Mouse (Mus musculus): Measurements from ENCODE around the gene Stx1a. TPM values are rescaled to one million over a fixed set of nuclear protein-coding genes. Genes with fewer than 3 reads are reported as not detected.
A peak's percentile ranks its signal among the peaks of the same experiment; 100 is the strongest.

Gene Stx1a
- polyA plus RNA-seq, 1 experiment from 2014 or later = 195 TPM

GRCm38 (mm10) chr5:135029007-135029854, 5.9 kb downstream of the Stx1a start:
- Histone ChIP-seq H3K9ac (ENCODE audit: low read depth, low read length) (0 out of 2 replicates have a peak overlapping the region, but pooled peaks have one; percentile 14), H3K4me2 (ENCODE audit: low read length) (no peak overlapping the region), H3K36me3 (ENCODE audit: control insufficient read depth, insufficient read depth, low read length) (no peaks in the 10 kb centered on the region), H3K27ac (ENCODE audit: low read length) (no peak overlapping the region), H3K27me3 (ENCODE audit: control insufficient read depth, insufficient read depth, low read depth, low read length) (no peaks in the 10 kb centered on the region), H3K9me3 (replicated peaks; ENCODE audit: control insufficient read depth, low read length, poor library complexity, severe bottlenecking) (no peaks in the 10 kb centered on the region), H3K4me1 (ENCODE audit: control insufficient read depth, insufficient read depth, low read length) (peaks cover 20% of the 10 kb centered on the region), H3K4me3 (ENCODE audit: low read depth, low read length) (no peak overlapping the region)
- 56% methylated on average over 18 of the region's 18 CpGs for WGBS
- ATAC-seq = no peak

GRCm38 (mm10) chr5:135032581-135032980, 9.3 kb downstream of the Stx1a start:
- H3K9me3 ChIP-seq (replicated peaks; ENCODE audit: control insufficient read depth, low read length, poor library complexity, severe bottlenecking) = no peaks in the 10 kb centered on the region
- H3K27me3 ChIP-seq (ENCODE audit: control insufficient read depth, insufficient read depth, low read depth, low read length) = no peaks in the 10 kb centered on the region
- H3K4me3 ChIP-seq (ENCODE audit: low read depth, low read length) = no peak overlapping the region
- H3K9ac ChIP-seq (ENCODE audit: low read depth, low read length) = no peak overlapping the region
- H3K36me3 ChIP-seq (ENCODE audit: control insufficient read depth, insufficient read depth, low read length) = no peaks in the 10 kb centered on the region
- no peak overlapping the region for H3K4me2 ChIP-seq (ENCODE audit: low read length)
- no peak overlapping the region for H3K27ac ChIP-seq (ENCODE audit: low read length)
- 92% methylated on average over 5 of the region's 5 CpGs for WGBS
- peaks cover 3% of the 10 kb centered on the region; the same call in 1 of the 2 replicates for H3K4me1 ChIP-seq (ENCODE audit: control insufficient read depth, insufficient read depth, low read length)
- no peak for ATAC-seq

- no peaks in the 10 kb centered on the region for H3K9me3 ChIP-seq (replicated peaks; ENCODE audit: control insufficient read depth, low read length, poor library complexity, severe bottlenecking)
- no peak overlapping the region for H3K4me2 ChIP-seq (ENCODE audit: low read length)
- no peaks in the 10 kb centered on the region for H3K4me1 ChIP-seq (ENCODE audit: control insufficient read depth, insufficient read depth, low read length)
- no peak overlapping the region for H3K27ac ChIP-seq (ENCODE audit: low read length)
- no peaks in the 10 kb centered on the region for H3K27me3 ChIP-seq (ENCODE audit: control insufficient read depth, insufficient read depth, low read depth, low read length)
- no peak for ATAC-seq
- no peak overlapping the region for H3K9ac ChIP-seq (ENCODE audit: low read depth, low read length)
- peaks cover 8% of the 10 kb centered on the region; the same call in 1 of the 2 replicates for H3K36me3 ChIP-seq (ENCODE audit: control insufficient read depth, insufficient read depth, low read length)
- 100% methylated on average over 2 of the region's 2 CpGs for WGBS
- H3K4me3 ChIP-seq (ENCODE audit: low read depth, low read length) = no peak overlapping the region
Measured at GRCm38 (mm10) chr5:135034593-135034992, 11.3 kb downstream of the Stx1a start.

- H3K4me1 ChIP-seq (ENCODE audit: control insufficient read depth, insufficient read depth, low read length) = no peaks in the 10 kb centered on the region
- H3K27ac ChIP-seq (ENCODE audit: low read length) = no peak overlapping the region
- H3K4me3 ChIP-seq (ENCODE audit: low read depth, low read length) = no peak overlapping the region
- no peak for ATAC-seq
- H3K9me3 ChIP-seq (replicated peaks; ENCODE audit: control insufficient read depth, low read length, poor library complexity, severe bottlenecking) = no peaks in the 10 kb centered on the region
- peaks cover 8% of the 10 kb centered on the region; the same call in 1 of the 2 replicates for H3K36me3 ChIP-seq (ENCODE audit: control insufficient read depth, insufficient read depth, low read length)
- no peak overlapping the region for H3K9ac ChIP-seq (ENCODE audit: low read depth, low read length)
- H3K4me2 ChIP-seq (ENCODE audit: low read length) = no peak overlapping the region
- H3K27me3 ChIP-seq (ENCODE audit: control insufficient read depth, insufficient read depth, low read depth, low read length) = no peaks in the 10 kb centered on the region
- 66% methylated on average over 18 of the region's 18 CpGs for WGBS
Measured at GRCm38 (mm10) chr5:135035608-135036359, 12.5 kb downstream of the Stx1a start.

GRCm38 (mm10) chr5:135037946-135038345, 14.7 kb downstream of the Stx1a start:
- Histone ChIP-seq H3K9ac (ENCODE audit: low read depth, low read length) (no peak overlapping the region), H3K4me1 (ENCODE audit: control insufficient read depth, insufficient read depth, low read length) (no peaks in the 10 kb centered on the region), H3K4me2 (ENCODE audit: low read length) (no peak overlapping the region), H3K4me3 (ENCODE audit: low read depth, low read length) (no peak overlapping the region), H3K36me3 (ENCODE audit: control insufficient read depth, insufficient read depth, low read length) (peaks cover 8% of the 10 kb centered on the region; the same call in 1 of the 2 replicates), H3K27me3 (ENCODE audit: control insufficient read depth, insufficient read depth, low read depth, low read length) (no peaks in the 10 kb centered on the region), H3K27ac (ENCODE audit: low read length) (no peak overlapping the region), H3K9me3 (replicated peaks; ENCODE audit: control insufficient read depth, low read length, poor library complexity, severe bottlenecking) (no peaks in the 10 kb centered on the region)
- no peak for ATAC-seq
- WGBS = 100% methylated on average over 3 of the region's 3 CpGs

GRCm38 (mm10) chr5:135039541-135039940, 16.3 kb downstream of the Stx1a start:
- Histone ChIP-seq H3K4me3 (ENCODE audit: low read depth, low read length) (no peak overlapping the region), H3K9me3 (replicated peaks; ENCODE audit: control insufficient read depth, low read length, poor library complexity, severe bottlenecking) (no peaks in the 10 kb centered on the region), H3K4me2 (ENCODE audit: low read length) (no peak overlapping the region), H3K4me1 (ENCODE audit: control insufficient read depth, insufficient read depth, low read length) (no peaks in the 10 kb centered on the region), H3K9ac (ENCODE audit: low read depth, low read length) (no peak overlapping the region), H3K27me3 (ENCODE audit: control insufficient read depth, insufficient read depth, low read depth, low read length) (no peaks in the 10 kb centered on the region), H3K36me3 (ENCODE audit: control insufficient read depth, insufficient read depth, low read length) (peaks cover 10% of the 10 kb centered on the region), H3K27ac (ENCODE audit: low read length) (no peak overlapping the region)
- ATAC-seq = no peak
- WGBS = 87% methylated on average over 9 of the region's 9 CpGs

GRCm38 (mm10) chr5:135040059-135040458, 16.8 kb downstream of the Stx1a start:
- peaks cover 14% of the 10 kb centered on the region for H3K36me3 ChIP-seq (ENCODE audit: control insufficient read depth, insufficient read depth, low read length)
- no peak overlapping the region for H3K9ac ChIP-seq (ENCODE audit: low read depth, low read length)
- H3K27me3 ChIP-seq (ENCODE audit: control insufficient read depth, insufficient read depth, low read depth, low read length) = no peaks in the 10 kb centered on the region
- H3K4me1 ChIP-seq (ENCODE audit: control insufficient read depth, insufficient read depth, low read length) = no peaks in the 10 kb centered on the region
- no peaks in the 10 kb centered on the region for H3K9me3 ChIP-seq (replicated peaks; ENCODE audit: control insufficient read depth, low read length, poor library complexity, severe bottlenecking)
- no peak overlapping the region for H3K4me3 ChIP-seq (ENCODE audit: low read depth, low read length)
- WGBS = 50% methylated on average over 6 of the region's 6 CpGs
- H3K27ac ChIP-seq (ENCODE audit: low read length) = no peak overlapping the region
- H3K4me2 ChIP-seq (ENCODE audit: low read length) = no peak overlapping the region
- ATAC-seq = no peak

GRCm38 (mm10) chr5:135040777-135041176, 17.5 kb downstream of the Stx1a start:
- H3K27ac ChIP-seq (ENCODE audit: low read length) = no peak overlapping the region
- no peak overlapping the region for H3K4me3 ChIP-seq (ENCODE audit: low read depth, low read length)
- H3K27me3 ChIP-seq (ENCODE audit: control insufficient read depth, insufficient read depth, low read depth, low read length) = no peaks in the 10 kb centered on the region
- H3K9me3 ChIP-seq (replicated peaks; ENCODE audit: control insufficient read depth, low read length, poor library complexity, severe bottlenecking) = no peaks in the 10 kb centered on the region
- no peaks in the 10 kb centered on the region for H3K4me1 ChIP-seq (ENCODE audit: control insufficient read depth, insufficient read depth, low read length)
- ATAC-seq = no peak
- no peak overlapping the region for H3K4me2 ChIP-seq (ENCODE audit: low read length)
- peaks cover 18% of the 10 kb centered on the region for H3K36me3 ChIP-seq (ENCODE audit: control insufficient read depth, insufficient read depth, low read length)
- H3K9ac ChIP-seq (ENCODE audit: low read depth, low read length) = no peak overlapping the region
- 76% methylated on average over 11 of the region's 11 CpGs for WGBS
